Mouse (Mus musculus): ENCODE measurements around the gene Srpr. TPM values are rescaled to one million over a fixed set of nuclear protein-coding genes. Genes with fewer than 3 reads are reported as not detected.

Gene Srpr
- polyA plus RNA-seq, 1 experiment, result 85.9 TPM

DNA sequence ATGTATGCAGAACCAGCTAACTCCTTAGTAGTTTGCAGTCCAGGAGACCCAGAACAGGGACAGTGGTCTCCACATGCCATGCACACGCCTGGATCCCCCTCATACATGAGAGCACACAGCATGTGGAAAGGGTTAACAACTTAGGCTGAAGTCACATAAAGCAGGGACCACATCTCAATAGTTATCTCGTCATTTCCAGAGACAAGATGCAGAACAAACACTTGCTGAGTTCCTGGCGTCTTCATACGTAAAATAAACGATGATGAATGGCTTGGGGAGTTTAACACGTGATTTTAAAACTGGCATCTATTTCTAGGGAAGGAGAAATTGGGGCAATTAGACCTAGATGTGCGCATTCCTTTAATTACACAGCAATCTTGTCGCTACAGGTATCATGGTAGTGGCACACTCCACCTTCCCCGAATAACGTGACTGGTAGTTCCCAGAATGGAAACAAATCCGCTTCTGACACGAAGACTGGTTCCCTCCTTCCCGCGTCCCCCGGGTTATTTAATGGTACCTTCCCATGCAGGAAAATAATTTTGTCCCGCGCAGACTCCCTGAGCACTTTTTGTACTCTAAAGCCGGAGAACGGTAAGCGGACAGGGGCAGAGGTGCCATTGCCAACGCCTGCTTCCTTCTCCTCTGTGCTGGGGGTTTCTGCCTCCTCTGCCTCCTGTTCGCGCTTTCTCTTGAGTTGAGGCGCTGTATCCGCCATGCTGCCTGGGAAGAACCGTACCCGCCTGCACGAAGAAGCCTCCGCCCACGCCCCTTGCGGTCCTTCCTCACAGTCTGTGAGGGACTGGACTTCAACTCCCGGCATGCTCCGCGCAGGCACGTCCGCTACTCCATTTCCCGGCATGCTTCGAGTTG is 24.5 kb upstream of the Srpr start, which contains the start of gene Dcps:
Gene Dcps (minus strand): TSS at position 811 of the 873 bp plus-strand sequence.
- WGBS, result under 1% methylated on average over 38 of the region's 38 CpGs

DNA sequence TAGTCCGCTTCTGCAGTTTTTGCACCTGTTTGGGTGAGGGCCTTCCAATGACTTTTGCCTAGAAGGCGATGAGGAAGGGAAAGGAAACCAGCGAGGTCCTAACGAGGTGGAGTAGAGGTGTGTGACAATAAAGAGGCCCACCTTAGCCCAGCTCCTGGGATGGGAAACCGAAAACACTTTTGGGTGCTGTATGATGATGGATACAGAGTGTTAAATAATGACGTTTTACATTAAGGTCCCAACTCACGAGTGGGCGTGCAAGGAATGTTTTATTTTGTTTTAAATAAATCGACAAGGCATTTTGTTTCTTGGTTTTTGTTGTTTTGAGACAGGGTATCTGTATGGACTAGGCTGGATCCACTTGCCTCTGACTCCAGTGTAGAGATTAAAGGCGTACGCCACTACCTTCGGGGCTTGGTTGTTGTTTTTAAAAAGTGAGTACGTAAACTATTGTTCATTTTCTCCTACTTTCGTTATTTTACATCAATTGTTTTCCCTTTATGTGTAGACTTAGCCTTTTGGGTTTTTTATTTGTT is 23.8 kb upstream of the Srpr start:
- WGBS, result 39% methylated on average over 14 of the region's 14 CpGs
- no peak for TF ChIP-seq POLR2A (IDR thresholded peaks at IDR 0.05; ENCODE audit: low read depth, low read length)
- TF ChIP-seq CTCF (conservative IDR thresholded peaks at IDR 0.05; ENCODE audit: insufficient read depth, insufficient read length, low read depth, low read length), result no peak
- Histone ChIP-seq H3K27me3 (replicated peaks; ENCODE audit: control insufficient read depth, insufficient read depth, low read length) (no peaks in the 10 kb centered on the region), H3K36me3 (ENCODE audit: control insufficient read depth, insufficient read depth, low read length) (no peaks in the 10 kb centered on the region), H3K27ac (ENCODE audit: insufficient read depth, low read depth, low read length) (0 out of 2 replicates have a peak overlapping the region, but pooled peaks have one; percentile 42), H3K4me1 (ENCODE audit: control insufficient read depth, insufficient read depth, low read length) (peaks cover 4% of the 10 kb centered on the region; the same call in 1 of the 2 replicates), H3K4me3 (ENCODE audit: insufficient read depth, low read depth, low read length) (peak overlapping the region; percentile 95)
- no peak for DNase-seq

More for the DNA sequence above, 24.5 kb upstream of the Srpr start, which contains the start of gene Dcps:
- Histone ChIP-seq H3K4me1 (ENCODE audit: control insufficient read depth, insufficient read depth, low read length) (peaks cover 4% of the 10 kb centered on the region; the same call in 1 of the 2 replicates), H3K27me3 (replicated peaks; ENCODE audit: control insufficient read depth, insufficient read depth, low read length) (no peaks in the 10 kb centered on the region), H3K27ac (ENCODE audit: insufficient read depth, low read depth, low read length) (peak within 1 kb of the TSS; percentile 96), H3K4me3 (ENCODE audit: insufficient read depth, low read depth, low read length) (peak within 1 kb of the TSS; percentile 95), H3K36me3 (ENCODE audit: control insufficient read depth, insufficient read depth, low read length) (no peaks in the 10 kb centered on the region)
- peak; percentile 33 for TF ChIP-seq POLR2A (IDR thresholded peaks at IDR 0.05; ENCODE audit: low read depth, low read length)
- TF ChIP-seq CTCF (conservative IDR thresholded peaks at IDR 0.05; ENCODE audit: insufficient read depth, insufficient read length, low read depth, low read length), result peak; percentile 28; the same call in 1 of the 2 replicates
- peak; percentile 96 for DNase-seq

DNA sequence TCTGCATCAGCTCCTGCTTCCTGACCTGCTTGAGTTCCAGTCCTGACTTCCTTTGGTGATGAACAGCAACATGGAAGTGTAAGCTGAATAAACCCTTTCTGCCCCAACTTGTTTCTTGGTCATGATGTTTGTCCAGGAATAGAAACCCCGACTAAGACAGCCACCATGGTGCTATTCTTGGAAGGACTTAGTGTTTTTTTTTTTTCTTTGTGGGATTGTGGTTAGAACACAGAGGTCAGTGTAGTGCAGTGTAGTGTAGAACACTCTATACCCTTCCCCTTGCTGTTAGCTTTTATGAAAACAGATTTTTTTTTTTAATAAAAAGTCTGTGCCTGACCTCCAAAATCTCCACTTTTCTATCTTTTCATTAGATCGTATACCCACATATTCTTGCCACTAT is 17.1 kb upstream of the Srpr start:
- DNase-seq, result no peak
- Histone ChIP-seq H3K27me3 (replicated peaks; ENCODE audit: control insufficient read depth, insufficient read depth, low read length) (no peaks in the 10 kb centered on the region), H3K36me3 (ENCODE audit: control insufficient read depth, insufficient read depth, low read length) (no peaks in the 10 kb centered on the region; the same call in 1 of the 2 replicates), H3K4me1 (ENCODE audit: control insufficient read depth, insufficient read depth, low read length) (no peaks in the 10 kb centered on the region), H3K27ac (ENCODE audit: insufficient read depth, low read depth, low read length) (no peak overlapping the region), H3K4me3 (ENCODE audit: insufficient read depth, low read depth, low read length) (no peak overlapping the region)
- WGBS, result 72% methylated on average over 2 of the region's 2 CpGs
- no peak for TF ChIP-seq POLR2A (IDR thresholded peaks at IDR 0.05; ENCODE audit: low read depth, low read length)
- TF ChIP-seq CTCF (conservative IDR thresholded peaks at IDR 0.05; ENCODE audit: insufficient read depth, insufficient read length, low read depth, low read length), result no peak

DNA sequence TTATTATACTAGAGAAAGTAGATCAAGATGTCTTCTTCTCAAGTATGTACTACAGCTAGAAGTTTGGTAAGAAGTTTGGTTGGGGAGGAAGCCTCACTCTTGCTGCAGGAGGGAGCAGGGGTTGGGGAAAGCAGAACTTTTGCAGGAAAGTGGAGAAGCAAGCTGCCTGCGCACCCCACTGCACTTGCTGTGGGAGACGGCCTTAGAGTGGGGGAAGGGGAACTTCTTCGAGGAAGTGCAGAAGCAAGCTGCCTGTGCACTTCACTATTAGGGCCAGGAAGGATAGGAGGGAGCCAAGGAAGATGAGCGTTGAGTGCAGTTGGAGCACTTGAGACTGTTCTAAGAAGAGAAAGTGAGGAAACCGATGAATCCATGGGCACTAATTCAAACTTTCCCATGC is 16.6 kb upstream of the Srpr start:
- Histone ChIP-seq H3K4me1 (ENCODE audit: control insufficient read depth, insufficient read depth, low read length) (no peaks in the 10 kb centered on the region), H3K27ac (ENCODE audit: insufficient read depth, low read depth, low read length) (no peak overlapping the region), H3K36me3 (ENCODE audit: control insufficient read depth, insufficient read depth, low read length) (no peaks in the 10 kb centered on the region; the same call in 1 of the 2 replicates), H3K4me3 (ENCODE audit: insufficient read depth, low read depth, low read length) (no peak overlapping the region), H3K27me3 (replicated peaks; ENCODE audit: control insufficient read depth, insufficient read depth, low read length) (no peaks in the 10 kb centered on the region)
- DNase-seq, result no peak
- TF ChIP-seq CTCF (conservative IDR thresholded peaks at IDR 0.05; ENCODE audit: insufficient read depth, insufficient read length, low read depth, low read length) (no peak), POLR2A (IDR thresholded peaks at IDR 0.05; ENCODE audit: low read depth, low read length) (no peak)
- 65% methylated on average over 5 of the region's 5 CpGs for WGBS

GRCm38 (mm10) chr9:35186430-35186829 is 13.5 kb upstream of the Srpr start:
- Histone ChIP-seq H3K4me1 (ENCODE audit: control insufficient read depth, insufficient read depth, low read length) (no peaks in the 10 kb centered on the region), H3K36me3 (ENCODE audit: control insufficient read depth, insufficient read depth, low read length) (no peaks in the 10 kb centered on the region; the same call in 1 of the 2 replicates), H3K27ac (ENCODE audit: insufficient read depth, low read depth, low read length) (no peak overlapping the region), H3K27me3 (replicated peaks; ENCODE audit: control insufficient read depth, insufficient read depth, low read length) (no peaks in the 10 kb centered on the region), H3K4me3 (ENCODE audit: insufficient read depth, low read depth, low read length) (no peak overlapping the region)
- no peak for TF ChIP-seq CTCF (conservative IDR thresholded peaks at IDR 0.05; ENCODE audit: insufficient read depth, insufficient read length, low read depth, low read length)
- TF ChIP-seq POLR2A (IDR thresholded peaks at IDR 0.05; ENCODE audit: low read depth, low read length), result no peak
- 65% methylated on average over 4 of the region's 4 CpGs for WGBS
- no peak for DNase-seq

- 73% methylated on average over 10 of the region's 10 CpGs for WGBS
- Histone ChIP-seq H3K4me1 (ENCODE audit: control insufficient read depth, insufficient read depth, low read length) (no peaks in the 10 kb centered on the region), H3K27ac (ENCODE audit: insufficient read depth, low read depth, low read length) (no peak overlapping the region), H3K4me3 (ENCODE audit: insufficient read depth, low read depth, low read length) (no peak overlapping the region), H3K27me3 (replicated peaks; ENCODE audit: control insufficient read depth, insufficient read depth, low read length) (no peaks in the 10 kb centered on the region), H3K36me3 (ENCODE audit: control insufficient read depth, insufficient read depth, low read length) (no peaks in the 10 kb centered on the region; the same call in 1 of the 2 replicates)
- TF ChIP-seq POLR2A (IDR thresholded peaks at IDR 0.05; ENCODE audit: low read depth, low read length) (no peak), CTCF (conservative IDR thresholded peaks at IDR 0.05; ENCODE audit: insufficient read depth, insufficient read length, low read depth, low read length) (no peak)
- DNase-seq, result no peak
These were observed 12.5 kb upstream of the Srpr start for GRCm38 (mm10) chr9:35187351-35187903.
